ENCODE assay signal across 9 mouse cellular contexts in the genomic region with DNA sequence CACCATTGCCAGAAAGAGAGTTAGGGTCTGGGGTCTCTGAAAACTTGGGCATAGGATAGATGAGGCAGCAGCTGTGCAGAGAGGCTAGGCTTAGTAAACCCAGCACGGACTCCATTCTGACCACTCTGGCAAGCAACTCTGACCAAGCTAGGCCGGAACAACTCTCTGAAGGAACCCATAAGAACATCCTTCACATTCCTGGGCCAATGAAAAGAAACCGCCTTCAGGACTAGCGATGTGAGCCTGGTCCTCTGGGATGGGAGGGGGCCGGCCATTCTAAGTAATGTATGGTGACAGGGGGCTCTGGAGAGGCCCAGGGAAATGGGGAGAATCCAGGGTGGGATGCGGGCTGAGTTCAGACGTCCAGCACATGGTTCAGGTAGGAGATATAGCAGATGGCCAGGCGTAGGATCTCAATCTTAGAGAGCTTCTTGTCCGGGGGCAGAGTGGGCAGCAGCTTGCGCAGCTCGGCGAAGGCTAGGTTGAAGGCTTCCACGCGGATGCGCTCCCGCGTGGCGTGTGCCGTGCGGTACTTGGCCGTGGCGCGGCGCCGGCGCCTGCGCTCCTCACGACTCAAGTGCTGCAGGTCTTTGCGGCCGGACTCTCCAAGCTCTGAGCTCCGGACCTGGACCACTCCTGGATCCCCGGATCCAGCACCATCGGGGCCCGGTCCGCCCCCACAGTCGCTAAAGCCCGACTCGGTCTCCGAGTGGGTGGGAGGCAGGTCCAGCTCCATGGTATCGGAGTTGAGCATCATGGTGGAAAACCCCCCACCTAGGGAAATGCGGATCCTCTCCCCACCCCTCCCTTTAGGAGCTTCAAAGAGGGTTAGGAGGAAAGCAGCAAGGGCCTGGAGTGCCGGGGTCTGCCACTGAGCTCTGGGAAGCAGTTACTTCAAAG. TPM values are rescaled to one million over a fixed set of nuclear protein-coding genes. Genes with fewer than 3 reads are reported as not detected.
DNase-seq lines count a peak whose midpoint lies in the region; ATAC-seq and TF ChIP-seq lines count a peak whose summit lies in the region.
"Had no signal": no experiment of that assay in that cellular context is flagged by ENCODE, and none has a peak within 500 bp of the region (broad histone marks: within the 10 kb centered on the region; RNA-seq: fewer than 3 reads in every experiment).

No protein-coding gene starts in this region.

- peaks cover 24% of the 10 kb centered on the region for H3K4me1 ChIP-seq in kidney, embryonic 16.5 days (ENCODE audit: insufficient read depth, low read length)
- H3K4me1 ChIP-seq in heart, postnatal 0 days (ENCODE audit: control insufficient read depth, insufficient read depth) = peaks cover 9% of the 10 kb centered on the region; the same call in 1 of the 2 replicates
- peaks cover 68% of the 10 kb centered on the region for H3K4me1 ChIP-seq in midbrain, embryonic 13.5 days (replicated peaks)

- no peaks in the 10 kb centered on the region for H3K9me3 ChIP-seq in kidney, embryonic 16.5 days (ENCODE audit: low read length)
- no peaks in the 10 kb centered on the region for H3K9me3 ChIP-seq in heart, postnatal 0 days (replicated peaks; ENCODE audit: control insufficient read depth, low read length)
- no peaks in the 10 kb centered on the region for H3K9me3 ChIP-seq in midbrain, embryonic 13.5 days

- peak; percentile 25; the same call in 1 of the 2 replicates for ATAC-seq in kidney, embryonic 16.5 days (ENCODE audit: low FRiP score, low TSS enrichment)
- ATAC-seq in heart, postnatal 0 days (ENCODE audit: insufficient read depth, low read depth) = no peak
- peak; percentile 9; the same call in 1 of the 2 replicates for ATAC-seq in midbrain, embryonic 13.5 days

- H3K4me2 ChIP-seq in kidney, embryonic 16.5 days (replicated peaks; ENCODE audit: low read depth, low read length) = peak overlapping the region; percentile 73
- peak overlapping the region; percentile 58 for H3K4me2 ChIP-seq in heart, postnatal 0 days (ENCODE audit: low read depth, low read length)
- peak overlapping the region; percentile 81 for H3K4me2 ChIP-seq in midbrain, embryonic 13.5 days (replicated peaks)

- no peak for DNase-seq in kidney, postnatal 10 days
- DNase-seq in cerebellum, adult 9-10 months = peak; percentile 18
- no peak for DNase-seq in heart, postnatal 0 days (ENCODE audit: low spot score)
- no peak for DNase-seq in gastrocnemius, adult 18-20 months (ENCODE audit: low spot score)
- no peak for DNase-seq in gastrocnemius, postnatal 10 days
- no peak for DNase-seq in testis, postnatal 10 days (ENCODE audit: low spot score)

- TF ChIP-seq CTCF in heart, postnatal 0 days (IDR thresholded peaks at IDR 0.05; ENCODE audit: low read depth) = no peak

- no peak for TF ChIP-seq EP300 in heart, postnatal 0 days (IDR thresholded peaks at IDR 0.05; ENCODE audit: low read depth)

- no peaks in the 10 kb centered on the region for H3K36me3 ChIP-seq in kidney, embryonic 16.5 days (ENCODE audit: insufficient read depth, low read length)
- H3K36me3 ChIP-seq in heart, postnatal 0 days (replicated peaks; ENCODE audit: control insufficient read depth, insufficient read depth, low read length) = no peaks in the 10 kb centered on the region
- no peaks in the 10 kb centered on the region for H3K36me3 ChIP-seq in midbrain, embryonic 13.5 days

- H3K27ac ChIP-seq in kidney, embryonic 16.5 days (ENCODE audit: low read length) = no peak overlapping the region
- no peak overlapping the region for H3K27ac ChIP-seq in heart, postnatal 0 days (ENCODE audit: low read depth)
- H3K27ac ChIP-seq in midbrain, embryonic 13.5 days = peak overlapping the region; percentile 62
- H3K27ac ChIP-seq: liver, embryonic 14.5 days had no signal

- H3K27me3 ChIP-seq in kidney, embryonic 16.5 days (ENCODE audit: insufficient read depth, low read length) = peaks cover 41% of the 10 kb centered on the region
- peaks cover 39% of the 10 kb centered on the region for H3K27me3 ChIP-seq in heart, postnatal 0 days (ENCODE audit: control insufficient read depth, insufficient read depth, low read length)
- H3K27me3 ChIP-seq in midbrain, embryonic 13.5 days = peaks cover 12% of the 10 kb centered on the region; the same call in 1 of the 2 replicates

- H3K9ac ChIP-seq in kidney, embryonic 16.5 days (replicated peaks; ENCODE audit: low read length) = peak overlapping the region; percentile 56
- H3K9ac ChIP-seq in heart, postnatal 0 days (replicated peaks; ENCODE audit: low read depth, low read length) = peak overlapping the region; percentile 23; the same call in 1 of the 2 replicates
- H3K9ac ChIP-seq in midbrain, embryonic 13.5 days (replicated peaks) = peak overlapping the region; percentile 72
- H3K9ac ChIP-seq: liver, embryonic 14.5 days had no signal

- WGBS in kidney, embryonic 16.5 days = under 1% methylated on average over 42 of the region's 42 CpGs
- 2% methylated on average over 40 of the region's 42 CpGs for WGBS in heart, postnatal 0 days
- 2% methylated on average over 42 of the region's 42 CpGs for WGBS in midbrain, embryonic 13.5 days

- peak overlapping the region; percentile 48 for H3K4me3 ChIP-seq in kidney, embryonic 16.5 days (ENCODE audit: low read length)
- peak overlapping the region; percentile 38 for H3K4me3 ChIP-seq in heart, postnatal 0 days (ENCODE audit: low read depth, low read length)
- peak overlapping the region; percentile 49 for H3K4me3 ChIP-seq in midbrain, embryonic 13.5 days (replicated peaks)

RNA-seq across cellular contexts. Expression of a gene that starts 3.6 kb away (rescaled TPM):
- not detected in 2 replicates for polyA plus RNA-seq in kidney, embryonic 16.5 days (2015; fragmentation: Nextera tagmentation; extraction: Ambion mirVana)
- not detected in 2 replicates for total RNA-seq in heart, postnatal 0 days (2014; rRNA removed; ENCODE audit: low replicate concordance)
- not detected in 2 replicates for polyA plus RNA-seq in heart, postnatal 0 days (2015; fragmentation: Nextera tagmentation; extraction: Ambion mirVana)
- 7.7 and 8.9 TPM in 2 replicates for polyA plus RNA-seq in midbrain, embryonic 13.5 days (2015; fragmentation: Nextera tagmentation; extraction: Ambion mirVana)
- total RNA-seq in gastrocnemius, adult 18-20 months (2021) = not detected
- not detected for total RNA-seq in gastrocnemius, postnatal 10 days (2021)
- polyA plus RNA-seq: liver, embryonic 14.5 days had no signal

RNA-seq across cellular contexts. Expression of a gene that starts 25.5 kb away (rescaled TPM):
- 14.6 and 19.0 TPM in 2 replicates for polyA plus RNA-seq in kidney, embryonic 16.5 days (2015; fragmentation: Nextera tagmentation; extraction: Ambion mirVana)
- total RNA-seq in heart, postnatal 0 days (2014; rRNA removed; ENCODE audit: low replicate concordance) = 11.2 and 11.4 TPM in 2 replicates
- polyA plus RNA-seq in heart, postnatal 0 days (2015; fragmentation: Nextera tagmentation; extraction: Ambion mirVana) = 4.7 and 5.2 TPM in 2 replicates
- polyA plus RNA-seq in midbrain, embryonic 13.5 days (2015; fragmentation: Nextera tagmentation; extraction: Ambion mirVana) = 57.1 and 60.0 TPM in 2 replicates
- total RNA-seq in gastrocnemius, adult 18-20 months (2021) = under 1 TPM; 0.34 to 0.55 TPM
- total RNA-seq in gastrocnemius, postnatal 10 days (2021) = 1 to 10 TPM; 5.2 to 7.0 TPM

RNA-seq across cellular contexts. Expression of a gene that starts 28.5 kb away (rescaled TPM):
- polyA plus RNA-seq in kidney, embryonic 16.5 days (2015; fragmentation: Nextera tagmentation; extraction: Ambion mirVana) = 260 and 264 TPM in 2 replicates
- total RNA-seq in heart, postnatal 0 days (2014; rRNA removed; ENCODE audit: low replicate concordance) = 148 and 174 TPM in 2 replicates
- 101 and 102 TPM in 2 replicates for polyA plus RNA-seq in heart, postnatal 0 days (2015; fragmentation: Nextera tagmentation; extraction: Ambion mirVana)
- polyA plus RNA-seq in midbrain, embryonic 13.5 days (2015; fragmentation: Nextera tagmentation; extraction: Ambion mirVana) = 190 and 202 TPM in 2 replicates
- total RNA-seq in gastrocnemius, adult 18-20 months (2021) = 10 to 100 TPM; 85.8 to 86.6 TPM
- total RNA-seq in gastrocnemius, postnatal 10 days (2021) = 100 to 1,000 TPM in 1 of 2 experiments, 10 to 100 TPM in 1; 97.9 to 117 TPM

RNA-seq across cellular contexts. Expression of a gene that starts 28.8 kb away (rescaled TPM):
- 160 and 164 TPM in 2 replicates for polyA plus RNA-seq in kidney, embryonic 16.5 days (2015; fragmentation: Nextera tagmentation; extraction: Ambion mirVana)
- total RNA-seq in heart, postnatal 0 days (2014; rRNA removed; ENCODE audit: low replicate concordance) = 53.4 and 87.3 TPM in 2 replicates
- polyA plus RNA-seq in heart, postnatal 0 days (2015; fragmentation: Nextera tagmentation; extraction: Ambion mirVana) = 63.9 and 68.1 TPM in 2 replicates
- 126 and 129 TPM in 2 replicates for polyA plus RNA-seq in midbrain, embryonic 13.5 days (2015; fragmentation: Nextera tagmentation; extraction: Ambion mirVana)
- total RNA-seq in gastrocnemius, adult 18-20 months (2021) = 10 to 100 TPM; 24.7 to 24.8 TPM
- total RNA-seq in gastrocnemius, postnatal 10 days (2021) = 10 to 100 TPM; 43.2 to 47.5 TPM
